ENCODE assay signal across 8 mouse cellular contexts in genomic region chr17:28217721-28218649, GRCm38 (mm10). TPM values are rescaled to one million over a fixed set of nuclear protein-coding genes. Genes with fewer than 3 reads are reported as not detected.
DNase-seq lines count a peak whose midpoint lies in the region; ATAC-seq and TF ChIP-seq lines count a peak whose summit lies in the region.

No protein-coding gene starts in this region.

- no peaks in the 10 kb centered on the region; the same call in 1 of the 2 replicates for H3K27me3 ChIP-seq in erythroblast, embryonic 14.5 days (ENCODE audit: control insufficient read depth)
- H3K27me3 ChIP-seq in heart, embryonic 14.5 days (ENCODE audit: control insufficient read depth, insufficient read depth, low read length) = peaks cover 14% of the 10 kb centered on the region
- no peaks in the 10 kb centered on the region for H3K27me3 ChIP-seq in spleen, adult 2 months (ENCODE audit: control insufficient read depth, insufficient read depth, low read length)

- peak; percentile 93 for DNase-seq in ES-CJ7 (ENCODE audit: low read depth, low spot score)
- peak; percentile 83 for DNase-seq in lung, postnatal 10 days
- DNase-seq in spleen, adult 2 months (ENCODE audit: low read depth in 1 of 2, low spot score in 2 of 2) = peak; percentile 63 to 77
- DNase-seq in cerebellum, postnatal 36 days = no peak
- DNase-seq in frontal cortex, postnatal 10 days (ENCODE audit: low spot score in 2 of 2) = no peak

- WGBS in heart, embryonic 14.5 days = 19% methylated on average over 23 of the region's 23 CpGs
- 3% methylated on average over 23 of the region's 23 CpGs for WGBS in spleen, adult 2 months

- H3K9me3 ChIP-seq in erythroblast, embryonic 14.5 days (ENCODE audit: control insufficient read depth, low read length) = no peaks in the 10 kb centered on the region
- H3K9me3 ChIP-seq in heart, embryonic 14.5 days (ENCODE audit: control insufficient read depth, low read length) = no peaks in the 10 kb centered on the region

- H3K36me3 ChIP-seq in erythroblast, embryonic 14.5 days (ENCODE audit: control insufficient read depth) = no peaks in the 10 kb centered on the region
- no peaks in the 10 kb centered on the region for H3K36me3 ChIP-seq in heart, embryonic 14.5 days (ENCODE audit: control insufficient read depth, insufficient read depth, low read length)
- peaks cover 6% of the 10 kb centered on the region for H3K36me3 ChIP-seq in spleen, adult 2 months (ENCODE audit: control insufficient read depth, insufficient read depth, low read length)

- TF ChIP-seq CTCF in spleen, adult 2 months (IDR thresholded peaks at IDR 0.05; ENCODE audit: extremely low read depth, insufficient read depth, insufficient read length, insufficient replicate concordance) = no peak

- peak overlapping the region; percentile 4 for H3K4me3 ChIP-seq in erythroblast, embryonic 14.5 days (replicated peaks)
- H3K4me3 ChIP-seq in heart, embryonic 14.5 days (ENCODE audit: control insufficient read depth in 1 of 2, insufficient read depth in 1 of 2, low read depth in 1 of 2, low read length in 2 of 2) = no peak overlapping the region
- H3K4me3 ChIP-seq in spleen, adult 2 months (ENCODE audit: extremely low read depth, insufficient read depth, insufficient read length) = peak overlapping the region; percentile 29; the same call in 1 of the 2 replicates

- no peak for TF ChIP-seq POLR2A in spleen, adult 2 months (IDR thresholded peaks at IDR 0.05; ENCODE audit: low read depth, low read length)

- no peak overlapping the region; a peak in 1 of 4 replicates for H3K27ac ChIP-seq in heart, embryonic 14.5 days (replicated peaks in 1 of 2; ENCODE audit: control insufficient read depth in 1 of 2, insufficient read depth in 1 of 2, low read depth in 2 of 2, low read length in 2 of 2)
- H3K27ac ChIP-seq in spleen, adult 2 months (ENCODE audit: insufficient read depth, low read length) = peak overlapping the region; percentile 95

- no peak overlapping the region for H3K9ac ChIP-seq in heart, embryonic 14.5 days (ENCODE audit: low read length)

- no peak for ATAC-seq in erythroblast, adult 5-6 weeks (replicated peaks; ENCODE audit: low FRiP score, poor library complexity, severe bottlenecking)
- ATAC-seq in heart, embryonic 14.5 days (ENCODE audit: insufficient number of reproducible peaks, insufficient read depth, low FRiP score, low read depth) = no peak

- peaks cover 20% of the 10 kb centered on the region for H3K4me1 ChIP-seq in erythroblast, embryonic 14.5 days (ENCODE audit: control insufficient read depth)
- H3K4me1 ChIP-seq in heart, embryonic 14.5 days (ENCODE audit: control insufficient read depth in 2 of 2, insufficient read depth in 2 of 2, low read length in 2 of 2) = peaks cover 4 to 8% of the 10 kb centered on the region in 2 experiments
- H3K4me1 ChIP-seq in spleen, adult 2 months (ENCODE audit: control insufficient read depth, insufficient read depth, insufficient read length) = peaks cover 19% of the 10 kb centered on the region

- peak overlapping the region; percentile 40 for H3K4me2 ChIP-seq in heart, embryonic 14.5 days (ENCODE audit: low read length)

RNA-seq across cellular contexts. Expression of gene Def6, which starts 10.4 kb away (rescaled TPM):
- polyA plus RNA-seq in erythroblast, embryonic 14.5 days (2012) = 0.53 and 0.80 TPM in 2 replicates
- 7.5 and 12.9 TPM in 2 replicates for total RNA-seq in erythroblast, adult 5-6 weeks (2015; ENCODE audit: low replicate concordance)
- 21.9 and 28.0 TPM in 2 replicates for total RNA-seq in erythroblast, adult 5-6 weeks (2017; ENCODE audit: low replicate concordance)
- polyA plus RNA-seq in heart, embryonic 14.5 days (2014; fragmentation: Nextera tagmentation; extraction: Ambion mirVana) = 1.5 and 1.9 TPM in 2 replicates
- 69.7 and 79.0 TPM in 2 replicates for polyA plus RNA-seq in spleen, adult 2 months (2012; rRNA removed)

RNA-seq across cellular contexts. Expression of gene Ppard, which starts 14.5 kb away (rescaled TPM):
- polyA plus RNA-seq in erythroblast, embryonic 14.5 days (2012) = 5.3 and 6.6 TPM in 2 replicates
- 0.21 and 0.77 TPM in 2 replicates for total RNA-seq in erythroblast, adult 5-6 weeks (2015; ENCODE audit: low replicate concordance)
- total RNA-seq in erythroblast, adult 5-6 weeks (2017; ENCODE audit: low replicate concordance) = 0.94 TPM in 1 of 2 replicates, not detected in the other
- 2.2 TPM in 2 replicates for polyA plus RNA-seq in heart, embryonic 14.5 days (2014; fragmentation: Nextera tagmentation; extraction: Ambion mirVana)
- 23.2 and 28.8 TPM in 2 replicates for polyA plus RNA-seq in spleen, adult 2 months (2012; rRNA removed)

RNA-seq across cellular contexts. Expression of gene Zfp523, which starts 41.1 kb away (rescaled TPM):
- polyA plus RNA-seq in erythroblast, embryonic 14.5 days (2012) = 0.39 and 0.46 TPM in 2 replicates
- total RNA-seq in erythroblast, adult 5-6 weeks (2015; ENCODE audit: low replicate concordance) = 1.5 and 2.3 TPM in 2 replicates
- total RNA-seq in erythroblast, adult 5-6 weeks (2017; ENCODE audit: low replicate concordance) = 2.1 and 2.5 TPM in 2 replicates
- polyA plus RNA-seq in heart, embryonic 14.5 days (2014; fragmentation: Nextera tagmentation; extraction: Ambion mirVana) = 19.2 and 23.0 TPM in 2 replicates
- 31.0 and 33.2 TPM in 2 replicates for polyA plus RNA-seq in spleen, adult 2 months (2012; rRNA removed)

Comparison
In these comparisons a context has a peak if more than half of its experiments do, and no peak if none do; other contexts are left out.
1. H3K4me3 ChIP-seq: peak in erythroblast, embryonic 14.5 days (single experiment) and spleen, adult 2 months (single experiment); none in heart, embryonic 14.5 days (0 of 2).
2. DNase-seq: peak in ES-CJ7 (single experiment), lung, postnatal 10 days (single experiment) and spleen, adult 2 months (2 of 2); none in cerebellum, postnatal 36 days (0 of 2) and frontal cortex, postnatal 10 days (0 of 2).
3. RNA of gene Def6, which starts 10.4 kb away (polyA plus RNA-seq): 69.7 to 79.0 TPM in spleen, adult 2 months; 1.5 to 1.9 TPM in heart, embryonic 14.5 days and 0.53 to 0.80 TPM in erythroblast, embryonic 14.5 days; every median in the first group is over 10 times any median in the second.
4. RNA of gene Zfp523, which starts 41.1 kb away (polyA plus RNA-seq): 31.0 to 33.2 TPM in spleen, adult 2 months and 19.2 to 23.0 TPM in heart, embryonic 14.5 days; 0.39 to 0.46 TPM in erythroblast, embryonic 14.5 days; every median in the first group is over 10 times any median in the second.